Mouse (Mus musculus) liver, embryonic 11.5 days (tissue): ENCODE results near the gene Pole. TPM values are rescaled to one million over a fixed set of nuclear protein-coding genes. Genes with fewer than 3 reads are reported as not detected.
A peak's percentile ranks its signal among the peaks of the same experiment; 100 is the strongest.

Source experiments
- ATAC-seq: fragments of 200-750 bp; cut with Nextera tagmentation; replicated peaks from 2 replicates; pipeline ENCODE4 v1.8.0; 2017; ENCODE audit warnings: moderate number of reproducible peaks, mild to moderate bottlenecking, moderate TSS enrichment, moderate library complexity; ENCODE audit not compliant: low FRiP score
- DNase-seq: peaks from one replicate; pipeline ENCODE4 v3.0.0-alpha.2; 2017; ENCODE audit warnings: low spot score
- H3K27ac ChIP-seq: fragments of 300-500 bp; sonication (generic); 2 replicates; pipeline ENCODE4 v1.5.1; 2014; ENCODE audit warnings: mild to moderate bottlenecking, low read depth, low read length, control low read depth
- H3K27me3 ChIP-seq: fragments of 300-500 bp; sonication (generic); replicated peaks from 2 replicates; pipeline ENCODE4 v1.6.1; 2014; ENCODE audit warnings: low read length, mixed read lengths; ENCODE audit not compliant: control insufficient read depth, insufficient read depth
- H3K36me3 ChIP-seq: fragments of 300-500 bp; sonication (generic); 2 replicates; pipeline ENCODE4 v1.6.1; 2014; ENCODE audit warnings: mild to moderate bottlenecking, low read length, moderate library complexity, mixed read lengths; ENCODE audit not compliant: control insufficient read depth, insufficient read depth
- H3K4me1 ChIP-seq: fragments of 300-500 bp; sonication (generic); replicated peaks from 2 replicates; pipeline ENCODE4 v1.6.1; 2014; ENCODE audit warnings: low read length, mixed read lengths; ENCODE audit not compliant: control insufficient read depth, insufficient read depth
- H3K4me2 ChIP-seq: fragments of 300-500 bp; sonication (generic); 2 replicates; pipeline ENCODE4 v1.6.1; 2014; ENCODE audit warnings: mild to moderate bottlenecking, control low read depth, moderate library complexity
- H3K4me3 ChIP-seq: fragments of 300-500 bp; sonication (generic); 2 replicates; pipeline ENCODE4 v1.5.1; 2014; ENCODE audit warnings: low read depth, low read length, control low read depth
- H3K9ac ChIP-seq: fragments of 300-500 bp; sonication (generic); 2 replicates; pipeline ENCODE4 v1.6.1; 2014; ENCODE audit warnings: low read depth, low read length, control low read depth
- H3K9me3 ChIP-seq: fragments of 300-500 bp; sonication (generic); 2 replicates; pipeline ENCODE4 v1.6.1; 2016; ENCODE audit warnings: low read length, inconsistent platforms, mixed read lengths; ENCODE audit not compliant: control insufficient read depth
- WGBS: fragments of 180-500 bp; shearing (Covaris S2); extraction: QIAGEN DNeasy Blood & Tissue Kit; methylation state at CpG from one replicate; pipeline ENCODE4 v1.1.7; 2014; 5-methylcytosine and 5-hydroxymethylcytosine counted together
- polyA plus RNA-seq: library from polyadenylated mRNA; unstranded; fragments of >200 nt; fragmentation: Nextera tagmentation; extraction: Ambion mirVana; gene quantifications from 2 replicates; pipeline ENCODE4 v1.2.1, GENCODE M21; 2014

Pole gene
- polyA plus RNA-seq, 1 experiment from 2014 or later = 42.9 TPM

DNA sequence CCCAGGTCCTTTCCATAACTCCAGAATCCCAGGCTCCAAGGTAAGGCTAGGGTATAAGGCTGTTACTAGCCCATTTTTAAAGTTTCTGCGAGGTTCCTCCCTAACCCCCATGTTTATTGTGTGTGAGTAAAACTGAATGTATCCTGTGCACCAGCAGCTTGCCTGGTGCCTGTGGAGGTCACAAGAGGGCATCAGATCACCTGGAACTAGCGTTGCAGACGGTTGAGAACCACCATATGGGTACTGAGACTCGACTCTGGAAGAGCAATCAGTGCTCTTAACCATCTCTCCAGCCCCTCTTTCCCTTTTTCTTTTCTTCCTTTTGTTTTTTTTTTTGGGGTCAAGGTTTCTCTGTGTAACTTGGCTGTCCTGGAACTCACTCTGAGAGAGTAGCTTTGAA, 93.7 kb downstream of the Pole start:
- H3K27me3 ChIP-seq = no peaks in the 10 kb centered on the region
- ATAC-seq (no peak), DNase-seq (no peak)
- no peak overlapping the region for H3K9ac ChIP-seq
- H3K27ac ChIP-seq = no peak overlapping the region
- H3K4me3 ChIP-seq = no peak overlapping the region
- no peaks in the 10 kb centered on the region for H3K4me1 ChIP-seq
- peaks cover 2% of the 10 kb centered on the region; the same call in 1 of the 2 replicates for H3K36me3 ChIP-seq
- 82% methylated on average over 4 of the region's 4 CpGs for WGBS
- H3K4me2 ChIP-seq = no peak overlapping the region
- no peaks in the 10 kb centered on the region for H3K9me3 ChIP-seq

DNA sequence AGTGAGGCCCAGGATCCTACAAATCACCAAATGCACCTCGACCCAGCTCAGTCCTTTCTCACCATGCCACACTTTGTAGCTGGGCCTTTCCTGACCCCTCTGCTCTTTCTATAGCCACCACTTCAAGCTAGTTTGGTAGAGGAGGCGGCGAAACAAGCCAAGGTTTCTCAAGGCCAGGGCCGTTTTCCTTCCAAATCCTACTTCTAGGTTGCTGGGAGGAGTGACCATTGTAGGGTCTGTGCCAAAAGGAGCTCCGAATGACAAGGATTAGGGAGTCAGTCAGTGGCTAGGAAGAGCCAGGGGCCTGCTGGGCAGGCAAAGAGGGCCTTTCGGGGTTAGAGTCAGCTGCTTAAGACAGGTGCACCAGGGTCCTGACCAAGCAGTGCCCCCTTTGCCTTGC, 98.4 kb downstream of the Pole start:
- no peaks in the 10 kb centered on the region for H3K9me3 ChIP-seq
- DNase-seq (no peak), ATAC-seq (no peak)
- 83% methylated on average over 6 of the region's 6 CpGs for WGBS
- no peak overlapping the region for H3K4me2 ChIP-seq
- H3K27me3 ChIP-seq = peaks cover 22% of the 10 kb centered on the region
- no peaks in the 10 kb centered on the region for H3K4me1 ChIP-seq
- no peak overlapping the region for H3K27ac ChIP-seq
- H3K4me3 ChIP-seq = no peak overlapping the region
- H3K9ac ChIP-seq = no peak overlapping the region
- H3K36me3 ChIP-seq = no peaks in the 10 kb centered on the region

DNA sequence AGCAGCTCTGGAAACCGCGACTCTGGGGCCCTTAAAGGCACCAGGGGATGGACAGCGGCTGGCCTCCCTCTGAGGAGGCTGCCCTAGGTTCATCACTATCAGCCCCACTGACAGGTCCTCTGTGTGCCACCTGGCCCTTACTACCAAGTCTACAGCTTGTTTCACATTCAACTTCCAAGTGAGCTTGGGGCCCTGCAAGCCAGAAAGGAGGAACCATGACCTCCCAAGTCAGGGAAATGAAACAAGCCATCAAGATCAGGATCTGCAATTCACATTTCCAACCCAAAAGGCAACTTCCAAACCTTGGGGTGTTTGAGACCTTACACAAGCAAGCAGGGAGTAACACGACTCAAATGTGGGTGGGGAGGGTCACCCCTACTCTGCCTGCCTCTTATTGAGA, 99.2 kb downstream of the Pole start:
- H3K4me1 ChIP-seq = no peaks in the 10 kb centered on the region
- no peak overlapping the region for H3K27ac ChIP-seq
- no peaks in the 10 kb centered on the region for H3K9me3 ChIP-seq
- no peaks in the 10 kb centered on the region for H3K36me3 ChIP-seq
- ATAC-seq (no peak), DNase-seq (no peak)
- H3K4me3 ChIP-seq = no peak overlapping the region
- no peak overlapping the region for H3K4me2 ChIP-seq
- peaks cover 22% of the 10 kb centered on the region for H3K27me3 ChIP-seq
- no peak overlapping the region for H3K9ac ChIP-seq
- WGBS = 54% methylated on average over 4 of the region's 4 CpGs

DNA sequence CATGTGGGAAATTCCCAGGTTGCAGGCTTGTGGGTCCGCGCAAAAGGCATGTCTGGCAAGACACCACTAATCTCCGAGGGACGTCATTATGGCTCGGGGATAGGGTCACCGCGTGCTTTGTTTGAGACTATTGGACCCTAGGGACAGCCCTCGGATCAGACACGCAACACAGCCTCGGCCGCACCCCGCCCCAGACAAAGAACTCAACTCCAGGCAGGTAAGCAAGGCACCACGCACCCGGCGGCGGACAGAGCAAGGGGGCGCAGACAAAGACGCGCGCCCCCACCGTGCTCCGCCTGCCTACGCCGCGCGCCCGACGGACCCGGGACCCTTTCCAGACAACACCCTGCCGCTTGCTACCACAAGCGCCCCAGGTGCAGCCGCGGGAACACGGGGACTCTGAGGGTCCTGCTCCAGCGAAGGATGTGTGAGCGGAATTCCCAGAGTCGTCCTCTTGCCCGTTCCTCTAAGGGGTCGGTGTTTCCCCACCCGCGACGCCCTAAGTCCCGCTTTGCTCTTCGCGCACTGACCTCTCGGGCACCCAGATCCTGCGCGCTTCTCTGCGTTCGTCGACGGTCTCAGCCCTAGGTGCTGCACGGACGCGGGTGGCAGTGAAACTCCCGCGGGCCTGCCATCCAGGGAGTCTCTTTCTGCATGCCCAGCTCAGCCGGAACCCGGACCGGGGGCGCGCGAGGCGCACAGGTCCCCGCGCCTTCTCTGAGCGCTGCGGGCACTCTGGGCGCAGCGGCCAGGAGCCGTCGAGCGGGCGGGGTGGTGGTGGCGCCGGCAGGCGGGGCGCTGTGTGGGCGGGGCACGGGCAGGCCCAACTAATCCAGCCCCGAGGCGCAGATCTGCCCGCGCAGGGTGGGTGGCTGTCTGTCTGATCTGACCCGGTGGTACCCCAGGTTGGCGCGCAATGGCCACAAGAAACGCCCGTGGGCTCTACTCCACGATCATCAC, 100.5 kb downstream of the Pole start:
- peak overlapping the region; percentile 60 for H3K4me3 ChIP-seq

More for the DNA sequence above, 100.5 kb downstream of the Pole start:
- peaks cover 22% of the 10 kb centered on the region for H3K27me3 ChIP-seq
- peak; percentile 75 for DNase-seq
- H3K9ac ChIP-seq = peak overlapping the region; percentile 46; the same call in 1 of the 2 replicates
- 3% methylated on average over 90 of the region's 90 CpGs for WGBS
- H3K9me3 ChIP-seq = no peaks in the 10 kb centered on the region
- ATAC-seq = peak; percentile 80
- no peak overlapping the region for H3K27ac ChIP-seq
- no peaks in the 10 kb centered on the region for H3K4me1 ChIP-seq
- H3K4me2 ChIP-seq = peak overlapping the region; percentile 82
- no peaks in the 10 kb centered on the region for H3K36me3 ChIP-seq

Other genes with a start within 250 kb of the Pole start
- gene Gm17655, start 213.8 kb upstream of the Pole start, polyA plus RNA-seq = 2.7 and 7.0 TPM in 2 replicates
- 2.0 and 3.1 TPM in 2 replicates for gene Gm35315, start 191.9 kb upstream of the Pole start, polyA plus RNA-seq
- 0.71 and 1.3 TPM in 2 replicates for gene Plcxd1, start 186.3 kb upstream of the Pole start, polyA plus RNA-seq
- gene Gtpbp6, start 178.1 kb upstream of the Pole start, polyA plus RNA-seq = 18.7 and 20.9 TPM in 2 replicates
- gene Zfp605, start 176.2 kb upstream of the Pole start, polyA plus RNA-seq = 3.4 and 3.6 TPM in 2 replicates
- 38.9 and 44.3 TPM in 2 replicates for gene Chfr, start 150.5 kb upstream of the Pole start, polyA plus RNA-seq
- gene Golga3, start 109.6 kb upstream of the Pole start, polyA plus RNA-seq = 19.2 and 20.4 TPM in 2 replicates
- gene Ankle2, start 55.3 kb upstream of the Pole start, polyA plus RNA-seq = 30.4 and 30.5 TPM in 2 replicates
- 78.2 and 81.1 TPM in 2 replicates for gene Pgam5, start 16.4 kb upstream of the Pole start, polyA plus RNA-seq
- 24.2 and 27.2 TPM in 2 replicates for gene Pxmp2, start 120 bp upstream of the Pole start, polyA plus RNA-seq
- 0.14 and 0.29 TPM in 2 replicates for gene P2rx2, start 56.9 kb downstream of the Pole start, polyA plus RNA-seq
- gene Lrcol1, start 58.4 kb downstream of the Pole start, polyA plus RNA-seq = not detected in 2 replicates
- 12.9 and 13.8 TPM in 2 replicates for gene Fbrsl1, start 162.2 kb downstream of the Pole start, polyA plus RNA-seq